Mouse (Mus musculus): ENCODE results near the gene Specc1. TPM values are rescaled to one million over a fixed set of nuclear protein-coding genes. Genes with fewer than 3 reads are reported as not detected.

Gene Specc1
- polyA plus RNA-seq, 1 experiment from 2014 or later, result 14.3 TPM

DNA sequence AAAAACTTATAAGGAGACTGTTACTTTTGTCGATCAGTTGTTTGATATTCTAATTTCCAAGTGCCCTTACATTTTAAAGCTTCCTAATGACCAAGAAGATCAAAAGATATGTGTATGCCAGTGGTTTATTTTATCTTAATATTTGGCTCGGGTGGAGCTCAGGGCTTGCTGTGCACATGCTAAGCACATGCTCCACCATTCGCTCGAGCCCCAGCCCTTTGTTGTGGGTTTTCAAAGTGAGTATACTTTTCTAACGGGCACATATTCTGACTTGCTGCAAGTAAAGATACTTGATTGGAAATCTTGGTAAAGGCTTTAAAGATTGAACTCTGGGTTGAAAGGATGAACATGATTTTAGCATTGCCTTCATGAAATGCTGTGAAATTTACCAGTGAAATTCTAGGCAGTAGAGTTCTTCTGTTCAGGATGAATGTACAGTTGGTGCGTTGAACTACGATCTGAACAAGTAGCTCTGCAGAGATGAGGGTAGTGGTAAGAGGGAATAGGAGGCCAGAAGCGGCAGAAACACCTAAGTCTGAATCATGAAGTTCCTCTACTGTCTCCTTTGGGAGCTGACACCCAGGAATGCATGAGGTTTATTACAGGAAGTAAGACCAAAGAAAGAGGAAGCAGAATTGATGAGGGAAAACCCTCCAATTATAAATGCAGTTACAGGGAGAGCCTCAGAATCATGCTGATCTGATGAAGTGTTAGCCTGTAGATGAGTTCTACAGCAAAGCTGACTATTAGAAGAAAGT is 122.7 kb downstream of the Specc1 start:
- H3K4me2 ChIP-seq (ENCODE audit: low read length), result no peak overlapping the region
- no peaks in the 10 kb centered on the region for H3K36me3 ChIP-seq (ENCODE audit: control insufficient read depth, insufficient read depth, low read length)
- no peaks in the 10 kb centered on the region for H3K9me3 ChIP-seq (ENCODE audit: control insufficient read depth, low read length)
- H3K27me3 ChIP-seq (replicated peaks; ENCODE audit: control insufficient read depth, insufficient read depth, low read length), result no peaks in the 10 kb centered on the region
- 89% methylated on average over 8 of the region's 8 CpGs for WGBS
- H3K4me1 ChIP-seq (ENCODE audit: control insufficient read depth, insufficient read depth, low read depth, low read length), result peaks cover 5% of the 10 kb centered on the region
- H3K27ac ChIP-seq (ENCODE audit: low read depth, low read length), result no peak overlapping the region
- H3K4me3 ChIP-seq (ENCODE audit: low read length), result no peak overlapping the region
- H3K9ac ChIP-seq (ENCODE audit: low read depth, low read length), result no peak overlapping the region
- ATAC-seq, result no peak

DNA sequence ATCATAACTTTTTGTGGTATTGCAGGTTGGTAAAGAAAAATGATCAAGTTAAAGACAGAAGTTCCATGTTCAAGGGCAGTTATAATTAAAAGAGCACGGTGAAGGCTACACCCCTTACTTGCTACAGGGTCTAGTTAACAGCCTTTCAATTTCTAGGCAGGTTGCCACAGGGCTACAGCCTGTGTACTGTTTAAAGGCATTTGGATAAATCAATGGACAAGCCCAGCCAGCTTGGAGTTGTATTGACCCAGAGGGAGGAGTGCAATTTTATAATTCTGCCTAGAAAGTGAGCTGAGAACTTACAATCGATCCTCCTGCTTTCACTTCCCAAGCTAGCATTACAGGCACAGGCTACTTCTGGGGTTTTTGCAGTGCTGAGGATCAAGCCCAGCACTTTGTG is 123.9 kb downstream of the Specc1 start:
- H3K9ac ChIP-seq (ENCODE audit: low read depth, low read length), result no peak overlapping the region
- H3K4me2 ChIP-seq (ENCODE audit: low read length), result no peak overlapping the region
- H3K27ac ChIP-seq (ENCODE audit: low read depth, low read length), result no peak overlapping the region
- no peaks in the 10 kb centered on the region for H3K9me3 ChIP-seq (ENCODE audit: control insufficient read depth, low read length)
- H3K4me3 ChIP-seq (ENCODE audit: low read length), result no peak overlapping the region
- ATAC-seq, result no peak
- 72% methylated on average over 2 of the region's 2 CpGs for WGBS
- H3K27me3 ChIP-seq (replicated peaks; ENCODE audit: control insufficient read depth, insufficient read depth, low read length), result no peaks in the 10 kb centered on the region
- peaks cover 5% of the 10 kb centered on the region for H3K4me1 ChIP-seq (ENCODE audit: control insufficient read depth, insufficient read depth, low read depth, low read length)
- no peaks in the 10 kb centered on the region for H3K36me3 ChIP-seq (ENCODE audit: control insufficient read depth, insufficient read depth, low read length)

DNA sequence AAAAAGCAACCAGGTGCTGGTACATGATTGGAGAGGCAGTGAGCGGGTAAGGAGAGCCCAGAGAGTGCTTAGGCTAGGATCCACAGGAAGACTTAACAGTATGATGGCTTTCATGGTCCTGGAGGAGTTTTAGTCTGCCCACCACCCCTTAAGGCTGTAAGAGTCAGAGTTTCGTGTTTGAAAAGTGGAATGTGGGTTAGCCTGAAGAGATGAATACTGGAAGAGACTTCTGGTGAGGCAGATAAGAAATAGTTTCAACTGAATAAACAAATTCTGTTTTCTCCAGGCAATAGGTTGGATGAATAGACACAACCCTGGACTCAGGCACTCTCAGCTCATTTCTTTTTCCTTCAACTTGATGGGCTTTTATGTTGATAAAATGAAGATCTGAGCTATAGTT is 130.1 kb downstream of the Specc1 start:
- Histone ChIP-seq H3K27ac (ENCODE audit: low read depth, low read length) (no peak overlapping the region), H3K27me3 (replicated peaks; ENCODE audit: control insufficient read depth, insufficient read depth, low read length) (no peaks in the 10 kb centered on the region), H3K4me3 (ENCODE audit: low read length) (no peak overlapping the region), H3K4me2 (ENCODE audit: low read length) (no peak overlapping the region), H3K9ac (ENCODE audit: low read depth, low read length) (no peak overlapping the region), H3K9me3 (ENCODE audit: control insufficient read depth, low read length) (no peaks in the 10 kb centered on the region), H3K36me3 (ENCODE audit: control insufficient read depth, insufficient read depth, low read length) (no peaks in the 10 kb centered on the region), H3K4me1 (ENCODE audit: control insufficient read depth, insufficient read depth, low read depth, low read length) (no peaks in the 10 kb centered on the region)
- ATAC-seq, result no peak
- 88% methylated on average over 2 of the region's 2 CpGs for WGBS

DNA sequence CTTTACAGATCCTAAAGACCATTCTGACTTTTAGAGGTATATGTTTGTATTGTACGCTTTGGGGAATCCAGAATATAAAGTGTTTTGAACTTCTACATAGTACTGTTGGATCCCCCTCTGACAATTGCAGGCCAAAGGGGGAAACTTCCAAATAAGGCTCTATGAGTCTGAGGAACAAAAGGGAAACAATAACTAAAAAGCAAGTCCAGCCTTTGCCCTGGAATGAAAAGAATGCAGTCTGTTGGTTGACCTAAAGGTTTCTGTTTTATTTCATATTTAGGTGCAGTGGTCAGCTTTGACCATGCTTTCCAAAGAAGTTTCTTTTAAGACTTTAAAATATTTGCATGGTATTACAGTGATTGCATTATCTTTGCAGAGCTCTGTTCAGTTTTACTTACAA is 130.5 kb downstream of the Specc1 start:
- no peak for ATAC-seq
- no peaks in the 10 kb centered on the region for H3K27me3 ChIP-seq (replicated peaks; ENCODE audit: control insufficient read depth, insufficient read depth, low read length)
- H3K9me3 ChIP-seq (ENCODE audit: control insufficient read depth, low read length), result no peaks in the 10 kb centered on the region
- no peak overlapping the region for H3K4me3 ChIP-seq (ENCODE audit: low read length)
- H3K27ac ChIP-seq (ENCODE audit: low read depth, low read length), result no peak overlapping the region
- H3K4me1 ChIP-seq (ENCODE audit: control insufficient read depth, insufficient read depth, low read depth, low read length), result no peaks in the 10 kb centered on the region
- H3K36me3 ChIP-seq (ENCODE audit: control insufficient read depth, insufficient read depth, low read length), result no peaks in the 10 kb centered on the region
- 85% methylated on average over 1 of the region's 1 CpGs for WGBS
- no peak overlapping the region for H3K4me2 ChIP-seq (ENCODE audit: low read length)
- no peak overlapping the region for H3K9ac ChIP-seq (ENCODE audit: low read depth, low read length)

- ATAC-seq, result no peak
- H3K9me3 ChIP-seq (ENCODE audit: control insufficient read depth, low read length), result no peaks in the 10 kb centered on the region
- H3K4me3 ChIP-seq (ENCODE audit: low read length), result no peak overlapping the region
- no peak overlapping the region for H3K27ac ChIP-seq (ENCODE audit: low read depth, low read length)
- H3K36me3 ChIP-seq (ENCODE audit: control insufficient read depth, insufficient read depth, low read length), result no peaks in the 10 kb centered on the region
- no peak overlapping the region for H3K4me2 ChIP-seq (ENCODE audit: low read length)
- no peak overlapping the region for H3K9ac ChIP-seq (ENCODE audit: low read depth, low read length)
- no peaks in the 10 kb centered on the region for H3K27me3 ChIP-seq (replicated peaks; ENCODE audit: control insufficient read depth, insufficient read depth, low read length)
- 88% methylated on average over 3 of the region's 3 CpGs for WGBS
- H3K4me1 ChIP-seq (ENCODE audit: control insufficient read depth, insufficient read depth, low read depth, low read length), result no peaks in the 10 kb centered on the region
Measured at GRCm38 (mm10) chr11:62088651-62089050, 132.1 kb downstream of the Specc1 start.

DNA sequence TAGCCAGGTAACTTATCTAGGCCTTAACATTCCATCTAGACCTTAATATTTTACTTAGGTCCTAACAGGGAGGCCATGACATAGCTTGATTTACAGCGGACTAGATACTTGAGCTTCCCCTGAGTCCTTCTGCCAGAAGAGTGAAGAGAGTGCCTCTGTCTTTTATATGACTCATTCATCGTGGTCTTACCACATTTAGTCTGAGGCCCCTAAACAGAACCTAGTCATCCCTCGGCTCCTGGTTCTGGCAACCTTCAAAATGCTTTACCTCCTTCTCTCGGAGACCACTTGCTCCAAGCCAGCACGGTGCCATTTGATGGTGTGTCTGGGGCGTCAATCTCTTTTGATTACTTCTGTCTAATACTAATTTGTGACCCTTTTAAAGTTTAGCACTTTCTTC is 133.8 kb downstream of the Specc1 start:
- no peak for ATAC-seq
- no peaks in the 10 kb centered on the region for H3K4me1 ChIP-seq (ENCODE audit: control insufficient read depth, insufficient read depth, low read depth, low read length)
- no peaks in the 10 kb centered on the region for H3K27me3 ChIP-seq (replicated peaks; ENCODE audit: control insufficient read depth, insufficient read depth, low read length)
- WGBS, result 91% methylated on average over 6 of the region's 6 CpGs
- H3K4me2 ChIP-seq (ENCODE audit: low read length), result no peak overlapping the region
- H3K36me3 ChIP-seq (ENCODE audit: control insufficient read depth, insufficient read depth, low read length), result no peaks in the 10 kb centered on the region
- H3K27ac ChIP-seq (ENCODE audit: low read depth, low read length), result no peak overlapping the region
- H3K9ac ChIP-seq (ENCODE audit: low read depth, low read length), result no peak overlapping the region
- H3K9me3 ChIP-seq (ENCODE audit: control insufficient read depth, low read length), result no peaks in the 10 kb centered on the region
- no peak overlapping the region for H3K4me3 ChIP-seq (ENCODE audit: low read length)

- Histone ChIP-seq H3K9ac (ENCODE audit: low read depth, low read length) (no peak overlapping the region), H3K9me3 (ENCODE audit: control insufficient read depth, low read length) (no peaks in the 10 kb centered on the region), H3K4me1 (ENCODE audit: control insufficient read depth, insufficient read depth, low read depth, low read length) (no peaks in the 10 kb centered on the region), H3K4me2 (ENCODE audit: low read length) (no peak overlapping the region), H3K27ac (ENCODE audit: low read depth, low read length) (no peak overlapping the region), H3K27me3 (replicated peaks; ENCODE audit: control insufficient read depth, insufficient read depth, low read length) (no peaks in the 10 kb centered on the region), H3K4me3 (ENCODE audit: low read length) (no peak overlapping the region), H3K36me3 (ENCODE audit: control insufficient read depth, insufficient read depth, low read length) (no peaks in the 10 kb centered on the region)
- WGBS, result 87% methylated on average over 3 of the region's 3 CpGs
- no peak for ATAC-seq
Measured at GRCm38 (mm10) chr11:62103380-62103911, 146.9 kb downstream of the Specc1 start.

DNA sequence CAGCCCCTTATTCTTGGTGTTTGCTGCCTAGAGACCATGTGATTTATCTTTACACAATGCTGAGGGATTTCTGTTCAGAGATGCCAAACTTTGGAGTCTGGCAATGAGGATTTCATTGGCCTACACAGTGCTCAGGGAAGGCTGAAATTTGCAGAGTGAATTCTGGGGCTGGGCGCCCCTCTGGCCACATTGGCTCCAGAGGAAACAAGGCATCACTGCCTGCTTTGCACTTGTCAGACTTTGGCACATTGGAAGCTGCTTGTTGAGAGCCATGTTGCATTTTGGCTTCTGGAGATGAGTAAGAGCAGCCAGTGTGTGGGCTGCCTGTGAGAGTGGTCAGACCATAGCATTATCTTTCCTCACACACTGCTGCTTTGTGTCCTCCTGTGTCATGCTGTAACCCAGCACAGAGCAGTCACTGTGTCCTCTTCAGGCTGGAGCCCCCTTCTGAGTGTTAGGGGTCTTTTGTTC is 149.9 kb downstream of the Specc1 start:
- peak; percentile 97 for ATAC-seq
- Histone ChIP-seq H3K27ac (ENCODE audit: low read depth, low read length) (peak overlapping the region; percentile 0; the same call in 1 of the 2 replicates), H3K4me3 (ENCODE audit: low read length) (no peak overlapping the region), H3K9ac (ENCODE audit: low read depth, low read length) (no peak overlapping the region), H3K9me3 (ENCODE audit: control insufficient read depth, low read length) (no peaks in the 10 kb centered on the region), H3K27me3 (replicated peaks; ENCODE audit: control insufficient read depth, insufficient read depth, low read length) (no peaks in the 10 kb centered on the region), H3K4me2 (ENCODE audit: low read length) (no peak overlapping the region), H3K36me3 (ENCODE audit: control insufficient read depth, insufficient read depth, low read length) (no peaks in the 10 kb centered on the region), H3K4me1 (ENCODE audit: control insufficient read depth, insufficient read depth, low read depth, low read length) (no peaks in the 10 kb centered on the region)
- 69% methylated on average over 1 of the region's 1 CpGs for WGBS

GRCm38 (mm10) chr11:62107272-62107836 is 150.8 kb downstream of the Specc1 start:
- H3K4me2 ChIP-seq (ENCODE audit: low read length), result no peak overlapping the region
- no peak overlapping the region for H3K4me3 ChIP-seq (ENCODE audit: low read length)
- H3K27ac ChIP-seq (ENCODE audit: low read depth, low read length), result no peak overlapping the region
- 92% methylated on average over 2 of the region's 2 CpGs for WGBS
- no peak for ATAC-seq
- H3K9me3 ChIP-seq (ENCODE audit: control insufficient read depth, low read length), result no peaks in the 10 kb centered on the region
- no peaks in the 10 kb centered on the region for H3K4me1 ChIP-seq (ENCODE audit: control insufficient read depth, insufficient read depth, low read depth, low read length)
- no peaks in the 10 kb centered on the region for H3K27me3 ChIP-seq (replicated peaks; ENCODE audit: control insufficient read depth, insufficient read depth, low read length)
- H3K36me3 ChIP-seq (ENCODE audit: control insufficient read depth, insufficient read depth, low read length), result no peaks in the 10 kb centered on the region
- no peak overlapping the region for H3K9ac ChIP-seq (ENCODE audit: low read depth, low read length)

All from hindbrain, embryonic 16.5 days (tissue).